Mouse (Mus musculus) stomach, postnatal 0 days (tissue): ENCODE results near the gene Alg12. TPM values are rescaled to one million over a fixed set of nuclear protein-coding genes. Genes with fewer than 3 reads are reported as not detected.

ENCODE experiments used
- ATAC-seq: fragments of 200-750 bp; cut with Nextera tagmentation; 2 replicates; pipeline ENCODE4 v1.8.0; 2017; ENCODE audit not compliant: low FRiP score, low TSS enrichment
- DNase-seq: peaks from one replicate; pipeline ENCODE4 v3.0.0-alpha.2; 2016; ENCODE audit warnings: low spot score
- H3K27ac ChIP-seq: fragments of 300-500 bp; sonication (generic); replicated peaks from 2 replicates; pipeline ENCODE4 v1.5.1; 2014; ENCODE audit warnings: mild to moderate bottlenecking, control low read depth
- H3K27me3 ChIP-seq: fragments of 300-500 bp; sonication (generic); 2 replicates; pipeline ENCODE4 v1.6.1; 2014; ENCODE audit warnings: low read length; ENCODE audit not compliant: control insufficient read depth, insufficient read depth
- H3K36me3 ChIP-seq: fragments of 300-500 bp; sonication (generic); 2 replicates; pipeline ENCODE4 v1.6.1; 2014; ENCODE audit warnings: low read length, mixed read lengths; ENCODE audit not compliant: control insufficient read depth, insufficient read depth
- H3K4me1 ChIP-seq: fragments of 300-500 bp; sonication (generic); replicated peaks from 2 replicates; pipeline ENCODE4 v1.6.1; 2014; ENCODE audit warnings: antibody characterized with exemption; ENCODE audit not compliant: control insufficient read depth, insufficient read depth
- H3K4me2 ChIP-seq: fragments of 300-500 bp; sonication (generic); replicated peaks from 2 replicates; pipeline ENCODE4 v1.6.1; 2014; ENCODE audit warnings: low read depth, mild to moderate bottlenecking, control low read depth, moderate library complexity
- H3K4me3 ChIP-seq: fragments of 300-500 bp; sonication (generic); 2 replicates; pipeline ENCODE4 v1.5.1; 2014; ENCODE audit warnings: low read depth, low read length, control low read depth
- H3K9ac ChIP-seq: fragments of 300-500 bp; sonication (generic); 2 replicates; pipeline ENCODE4 v1.6.1; 2014; ENCODE audit warnings: mild to moderate bottlenecking, low read length, control low read depth, mixed read lengths
- H3K9me3 ChIP-seq: fragments of 300-500 bp; sonication (generic); 2 replicates; pipeline ENCODE4 v1.6.1; 2016; ENCODE audit warnings: low read length; ENCODE audit not compliant: control insufficient read depth
- CTCF ChIP-seq: IDR thresholded peaks from 2 replicates; pipeline ENCODE4 v1.5.1; 2016; ENCODE audit warnings: antibody characterized with exemption, low read depth, mild to moderate bottlenecking, moderate library complexity
- EP300 ChIP-seq: optimal IDR thresholded peaks from 2 replicates; pipeline ENCODE3; 2016; ENCODE audit warnings: antibody characterized with exemption
- WGBS: fragments of 180-500 bp; shearing (Covaris S2); extraction: QIAGEN DNeasy Blood & Tissue Kit; methylation state at CpG from one replicate; pipeline ENCODE4 v1.1.7; 2014; 5-methylcytosine and 5-hydroxymethylcytosine counted together
- polyA plus RNA-seq: library from polyadenylated mRNA; unstranded; fragments of >200 nt; fragmentation: Nextera tagmentation; extraction: Ambion mirVana; gene quantifications from 2 replicates; pipeline ENCODE4 v1.2.1, GENCODE M21; 2015

Alg12 gene
- polyA plus RNA-seq, 1 experiment from 2014 or later = 8.2 TPM

DNA sequence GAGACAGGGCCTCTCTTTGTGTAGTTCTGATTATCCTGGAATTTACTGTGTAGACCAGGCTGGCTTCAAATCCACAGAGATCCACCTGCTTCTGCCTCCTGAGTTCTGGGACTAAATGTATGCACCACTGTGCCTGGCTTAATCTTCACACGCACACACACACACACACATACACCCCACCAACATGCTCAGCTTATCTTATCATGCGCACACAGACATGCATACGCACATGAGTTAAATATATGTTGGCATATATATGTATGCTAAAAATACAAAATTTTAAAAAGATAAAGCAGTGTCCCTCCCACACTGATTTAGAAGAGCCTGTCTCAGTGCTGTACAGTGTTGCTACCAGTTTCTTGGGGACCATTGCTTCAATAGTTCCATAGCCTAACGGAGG lies 57.6 kb downstream of the Alg12 start:
- WGBS = 92% methylated on average over 4 of the region's 4 CpGs
- TF ChIP-seq CTCF (no peak), EP300 (no peak)
- Histone ChIP-seq H3K9me3 (no peaks in the 10 kb centered on the region), H3K36me3 (0 out of 2 replicates have a peak, but pooled peaks cover 6% of the 10 kb centered on the region), H3K27ac (no peak overlapping the region), H3K27me3 (no peaks in the 10 kb centered on the region), H3K9ac (no peak overlapping the region), H3K4me1 (no peaks in the 10 kb centered on the region), H3K4me2 (no peak overlapping the region), H3K4me3 (no peak overlapping the region)
- DNase-seq (no peak), ATAC-seq (no peak)

GRCm38 (mm10) chr15:88758061-88758460 lies 61.1 kb downstream of the Alg12 start:
- no peak for TF ChIP-seq EP300
- TF ChIP-seq CTCF = no peak
- no peak overlapping the region for H3K4me3 ChIP-seq
- no peak overlapping the region for H3K9ac ChIP-seq
- H3K27me3 ChIP-seq = no peaks in the 10 kb centered on the region
- no peak overlapping the region for H3K27ac ChIP-seq
- 0 out of 2 replicates have a peak, but pooled peaks cover 6% of the 10 kb centered on the region for H3K36me3 ChIP-seq
- 71% methylated on average over 3 of the region's 3 CpGs for WGBS
- ATAC-seq (peak; percentile 57; the same call in 1 of the 2 replicates), DNase-seq (no peak)
- no peaks in the 10 kb centered on the region for H3K9me3 ChIP-seq
- H3K4me1 ChIP-seq = no peaks in the 10 kb centered on the region
- H3K4me2 ChIP-seq = no peak overlapping the region

DNA sequence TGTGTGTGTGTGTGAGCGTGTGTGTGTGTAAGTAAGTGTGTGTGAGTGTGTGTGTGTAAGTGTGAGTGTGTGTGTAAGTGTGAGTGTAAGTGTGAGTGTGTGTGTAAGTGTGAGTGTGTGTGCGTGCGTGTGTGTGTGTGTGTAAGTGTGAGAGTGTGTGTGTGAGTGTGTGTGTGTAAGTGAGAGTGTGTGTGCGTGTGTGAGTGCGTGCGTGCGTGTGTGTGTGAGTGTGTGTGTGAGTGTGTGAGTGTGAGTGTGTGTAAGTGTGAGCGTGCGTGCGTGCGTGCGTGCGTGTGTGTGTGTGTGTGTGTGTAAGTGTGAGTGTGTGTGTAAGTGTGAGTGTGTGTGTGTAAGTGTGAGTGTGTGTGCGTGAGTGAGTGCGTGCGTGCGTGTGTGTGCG lies 63.4 kb downstream of the Alg12 start:
- DNase-seq (no peak), ATAC-seq (no peak)
- H3K36me3 ChIP-seq = 0 out of 2 replicates have a peak, but pooled peaks cover 4% of the 10 kb centered on the region
- H3K9ac ChIP-seq = no peak overlapping the region
- no peak overlapping the region for H3K4me2 ChIP-seq
- H3K4me3 ChIP-seq = no peak overlapping the region
- WGBS = 94% methylated on average over 18 of the region's 18 CpGs
- H3K9me3 ChIP-seq = no peaks in the 10 kb centered on the region
- no peaks in the 10 kb centered on the region for H3K27me3 ChIP-seq
- H3K27ac ChIP-seq = no peak overlapping the region
- no peaks in the 10 kb centered on the region for H3K4me1 ChIP-seq
- TF ChIP-seq CTCF (no peak), EP300 (no peak)

Other genes with a start within 250 kb of the Alg12 start
- not detected in 2 replicates for gene Zdhhc25, start 219.0 kb downstream of the Alg12 start, polyA plus RNA-seq
- gene Brd1, start 85.1 kb downstream of the Alg12 start, polyA plus RNA-seq = 10.4 and 10.8 TPM in 2 replicates
- gene Zbed4, start 67.7 kb downstream of the Alg12 start, polyA plus RNA-seq = 3.7 and 3.9 TPM in 2 replicates
- 89.3 and 93.2 TPM in 2 replicates for gene Creld2, start 328 bp upstream of the Alg12 start, polyA plus RNA-seq
- gene Pim3, start 42.9 kb upstream of the Alg12 start, polyA plus RNA-seq = 63.6 and 69.4 TPM in 2 replicates
- gene Ttll8, start 135.1 kb upstream of the Alg12 start, polyA plus RNA-seq = not detected in 2 replicates
- gene Mlc1, start 159.7 kb upstream of the Alg12 start, polyA plus RNA-seq = not detected in 2 replicates
- gene Mov10l1, start 163.6 kb upstream of the Alg12 start, polyA plus RNA-seq = not detected in 2 replicates
- 0.16 and 0.79 TPM in 2 replicates for gene Panx2, start 240.4 kb upstream of the Alg12 start, polyA plus RNA-seq